9 mouse cellular contexts compared by ENCODE assay signal in genomic region chr11:96353939-96354338, GRCm38 (mm10). TPM values are rescaled to one million over a fixed set of nuclear protein-coding genes. Genes with fewer than 3 reads are reported as not detected.
A peak's percentile ranks its signal among the peaks of the same experiment; 100 is the strongest.
DNase-seq lines count a peak whose midpoint lies in the region; ATAC-seq lines count a peak whose summit lies in the region.
"Had no signal": no experiment of that assay in that cellular context is flagged by ENCODE, and none has a peak within 500 bp of the region (broad histone marks: within the 10 kb centered on the region; RNA-seq: fewer than 3 reads in every experiment).

No protein-coding gene starts in this region.

- H3K4me1 ChIP-seq in lung, embryonic 16.5 days (replicated peaks; ENCODE audit: control insufficient read depth, insufficient read depth, low read length), result peaks cover 19% of the 10 kb centered on the region
- H3K4me1 ChIP-seq in intestine, embryonic 16.5 days (ENCODE audit: control insufficient read depth, insufficient read depth, low read length), result peaks cover 13% of the 10 kb centered on the region
- H3K4me1 ChIP-seq in neural tube, embryonic 15.5 days, result peaks cover 41% of the 10 kb centered on the region

- H3K9me3 ChIP-seq in lung, embryonic 16.5 days (ENCODE audit: control insufficient read depth, low read length), result no peaks in the 10 kb centered on the region
- no peaks in the 10 kb centered on the region for H3K9me3 ChIP-seq in intestine, embryonic 16.5 days (ENCODE audit: control insufficient read depth, low read length)
- no peaks in the 10 kb centered on the region for H3K9me3 ChIP-seq in neural tube, embryonic 15.5 days (replicated peaks)

- peak; percentile 46 for DNase-seq in adrenal gland, postnatal 14 days
- no peak for DNase-seq in adrenal gland, postnatal 4 days (ENCODE audit: low spot score in 2 of 2)
- DNase-seq in lung, postnatal 25 days (ENCODE audit: low spot score), result no peak
- DNase-seq in right cerebral cortex, postnatal 10 days (ENCODE audit: low spot score in 2 of 2), result no peak

- WGBS in lung, embryonic 16.5 days, result 21% methylated on average over 8 of the region's 8 CpGs
- 16% methylated on average over 8 of the region's 8 CpGs for WGBS in intestine, embryonic 16.5 days
- WGBS in neural tube, embryonic 15.5 days, result 3% methylated on average over 8 of the region's 8 CpGs

- H3K4me2 ChIP-seq in lung, embryonic 16.5 days (ENCODE audit: low read depth, low read length), result peak overlapping the region; percentile 65
- H3K4me2 ChIP-seq in intestine, embryonic 16.5 days (ENCODE audit: low read depth, low read length), result peak overlapping the region; percentile 78
- H3K4me2 ChIP-seq in neural tube, embryonic 15.5 days, result peak overlapping the region; percentile 64

- ATAC-seq in lung, embryonic 16.5 days (ENCODE audit: low read depth), result no peak
- ATAC-seq in intestine, embryonic 16.5 days, result no peak
- ATAC-seq in neural tube, embryonic 15.5 days (ENCODE audit: low FRiP score), result no peak
- no peak for ATAC-seq in megakaryocyte, adult 5-6 weeks (ENCODE audit: poor library complexity, severe bottlenecking)

- H3K9ac ChIP-seq in lung, embryonic 16.5 days (ENCODE audit: low read length), result peak overlapping the region; percentile 74
- H3K9ac ChIP-seq in intestine, embryonic 16.5 days (ENCODE audit: low read depth, low read length), result peak overlapping the region; percentile 76
- peak overlapping the region; percentile 83 for H3K9ac ChIP-seq in neural tube, embryonic 15.5 days (replicated peaks)

- H3K27me3 ChIP-seq in lung, embryonic 16.5 days (ENCODE audit: control insufficient read depth, insufficient read depth, low read depth, low read length), result peaks cover 12% of the 10 kb centered on the region
- H3K27me3 ChIP-seq in intestine, embryonic 16.5 days (replicated peaks; ENCODE audit: control insufficient read depth, insufficient read depth, low read length), result peaks cover 2% of the 10 kb centered on the region; the same call in 1 of the 2 replicates
- no peaks in the 10 kb centered on the region for H3K27me3 ChIP-seq in neural tube, embryonic 15.5 days (replicated peaks)

- H3K4me3 ChIP-seq in lung, embryonic 16.5 days (ENCODE audit: low read length), result peak overlapping the region; percentile 54
- H3K4me3 ChIP-seq in intestine, embryonic 16.5 days (ENCODE audit: low read length), result peak overlapping the region; percentile 51
- peak overlapping the region; percentile 64 for H3K4me3 ChIP-seq in neural tube, embryonic 15.5 days (replicated peaks)

- no peaks in the 10 kb centered on the region for H3K36me3 ChIP-seq in lung, embryonic 16.5 days (ENCODE audit: control insufficient read depth, insufficient read depth, low read length)
- H3K36me3 ChIP-seq in intestine, embryonic 16.5 days (ENCODE audit: control insufficient read depth, insufficient read depth, low read length), result no peaks in the 10 kb centered on the region
- H3K36me3 ChIP-seq in neural tube, embryonic 15.5 days, result no peaks in the 10 kb centered on the region

- peak overlapping the region; percentile 85 for H3K27ac ChIP-seq in lung, embryonic 16.5 days (ENCODE audit: low read length)
- H3K27ac ChIP-seq in intestine, embryonic 16.5 days (ENCODE audit: low read length), result peak overlapping the region; percentile 85
- peak overlapping the region; percentile 99 for H3K27ac ChIP-seq in neural tube, embryonic 15.5 days (replicated peaks)

RNA-seq across cellular contexts. Expression of gene Hoxb2, which starts 3.6 kb away (rescaled TPM):
- 18.0 and 19.3 TPM in 2 replicates for total RNA-seq in adrenal gland, postnatal 14 days (2021)
- 10 to 100 TPM; 21.0 to 26.0 TPM for total RNA-seq in adrenal gland, postnatal 4 days (2021)
- polyA plus RNA-seq in lung, embryonic 16.5 days (2015; fragmentation: Nextera tagmentation; extraction: Ambion mirVana), result 20.1 and 24.0 TPM in 2 replicates
- 9.6 and 11.6 TPM in 2 replicates for polyA plus RNA-seq in intestine, embryonic 16.5 days (2015; fragmentation: Nextera tagmentation; extraction: Ambion mirVana)
- 33.7 and 42.3 TPM in 2 replicates for polyA plus RNA-seq in neural tube, embryonic 15.5 days (2015; fragmentation: Nextera tagmentation; extraction: Ambion mirVana)
- total RNA-seq in megakaryocyte, adult 5-6 weeks (2015), result 0.09 TPM in 1 of 2 replicates, not detected in the other
- 0.77 TPM in 1 of 2 replicates, not detected in the other for total RNA-seq in megakaryocyte, adult 5-6 weeks (2017)
- polyA plus RNA-seq: C2C12 had no signal

RNA-seq across cellular contexts. Expression of gene Hoxb1, which starts 11.6 kb away (rescaled TPM):
- total RNA-seq in adrenal gland, postnatal 14 days (2021), result not detected in 2 replicates
- not detected for total RNA-seq in adrenal gland, postnatal 4 days (2021)
- polyA plus RNA-seq in lung, embryonic 16.5 days (2015; fragmentation: Nextera tagmentation; extraction: Ambion mirVana), result 0.18 TPM in 1 of 2 replicates, not detected in the other
- polyA plus RNA-seq in intestine, embryonic 16.5 days (2015; fragmentation: Nextera tagmentation; extraction: Ambion mirVana), result not detected in 2 replicates
- polyA plus RNA-seq in neural tube, embryonic 15.5 days (2015; fragmentation: Nextera tagmentation; extraction: Ambion mirVana), result 0.38 and 0.65 TPM in 2 replicates
- not detected in 2 replicates for total RNA-seq in megakaryocyte, adult 5-6 weeks (2015)
- not detected in 2 replicates for total RNA-seq in megakaryocyte, adult 5-6 weeks (2017)
- polyA plus RNA-seq: C2C12 had no signal

RNA-seq across cellular contexts. Expression of gene Hoxb3, which starts 30.8 kb away (rescaled TPM):
- total RNA-seq in adrenal gland, postnatal 14 days (2021), result 17.1 and 26.0 TPM in 2 replicates
- total RNA-seq in adrenal gland, postnatal 4 days (2021), result 10 to 100 TPM; 40.5 to 44.5 TPM
- 2.1 and 2.6 TPM in 2 replicates for polyA plus RNA-seq in lung, embryonic 16.5 days (2015; fragmentation: Nextera tagmentation; extraction: Ambion mirVana)
- 1.4 and 1.5 TPM in 2 replicates for polyA plus RNA-seq in intestine, embryonic 16.5 days (2015; fragmentation: Nextera tagmentation; extraction: Ambion mirVana)
- 8.0 and 12.6 TPM in 2 replicates for polyA plus RNA-seq in neural tube, embryonic 15.5 days (2015; fragmentation: Nextera tagmentation; extraction: Ambion mirVana)
- total RNA-seq in megakaryocyte, adult 5-6 weeks (2015), result 0.75 and 1.4 TPM in 2 replicates
- total RNA-seq in megakaryocyte, adult 5-6 weeks (2017), result 0.12 and 0.44 TPM in 2 replicates
- polyA plus RNA-seq: C2C12 had no signal

RNA-seq across cellular contexts. Expression of gene Hoxb4, which starts 35.9 kb away (rescaled TPM):
- total RNA-seq in adrenal gland, postnatal 14 days (2021), result 14.0 and 15.7 TPM in 2 replicates
- total RNA-seq in adrenal gland, postnatal 4 days (2021), result 10 to 100 TPM; 19.8 to 22.0 TPM
- 3.4 TPM in 2 replicates for polyA plus RNA-seq in lung, embryonic 16.5 days (2015; fragmentation: Nextera tagmentation; extraction: Ambion mirVana)
- polyA plus RNA-seq in intestine, embryonic 16.5 days (2015; fragmentation: Nextera tagmentation; extraction: Ambion mirVana), result 1.8 and 2.0 TPM in 2 replicates
- polyA plus RNA-seq in neural tube, embryonic 15.5 days (2015; fragmentation: Nextera tagmentation; extraction: Ambion mirVana), result 3.7 and 5.0 TPM in 2 replicates
- total RNA-seq in megakaryocyte, adult 5-6 weeks (2015), result 2.9 and 3.4 TPM in 2 replicates
- 3.7 and 4.0 TPM in 2 replicates for total RNA-seq in megakaryocyte, adult 5-6 weeks (2017)

RNA-seq across cellular contexts. Expression of gene Hoxb5, which starts 50.8 kb away (rescaled TPM):
- 17.1 and 18.7 TPM in 2 replicates for total RNA-seq in adrenal gland, postnatal 14 days (2021)
- total RNA-seq in adrenal gland, postnatal 4 days (2021), result 10 to 100 TPM; 26.5 to 27.8 TPM
- 39.2 and 46.6 TPM in 2 replicates for polyA plus RNA-seq in lung, embryonic 16.5 days (2015; fragmentation: Nextera tagmentation; extraction: Ambion mirVana)
- polyA plus RNA-seq in intestine, embryonic 16.5 days (2015; fragmentation: Nextera tagmentation; extraction: Ambion mirVana), result 26.4 and 28.7 TPM in 2 replicates
- polyA plus RNA-seq in neural tube, embryonic 15.5 days (2015; fragmentation: Nextera tagmentation; extraction: Ambion mirVana), result 39.5 and 106 TPM in 2 replicates
- not detected in 2 replicates for total RNA-seq in megakaryocyte, adult 5-6 weeks (2015)
- total RNA-seq in megakaryocyte, adult 5-6 weeks (2017), result not detected in 2 replicates
- polyA plus RNA-seq: C2C12 had no signal

Comparison
In these comparisons a context has a peak if more than half of its experiments do, and no peak if none do; other contexts are left out.
1. RNA of gene Hoxb2, which starts 3.6 kb away (total RNA-seq): 21.0 to 26.0 TPM in adrenal gland, postnatal 4 days and 18.0 to 19.3 TPM in adrenal gland, postnatal 14 days; 0.09 to 0.77 TPM in megakaryocyte, adult 5-6 weeks; every median in the first group is over 10 times any median in the second.
2. Peak in every context shown above with its lines, with median percentiles within 50 percentile points of each other: H3K27ac ChIP-seq, H3K4me2 ChIP-seq, H3K4me3 ChIP-seq and H3K9ac ChIP-seq.